Mouse (Mus musculus) activated CD4-positive, CD25-positive, alpha-beta regulatory T cell, adult 4 months (primary cell): ENCODE data around the gene Cux1. TPM values are rescaled to one million over a fixed set of nuclear protein-coding genes. Genes with fewer than 3 reads are reported as not detected.

Experiments used
- ATAC-seq: one replicate; pipeline ENCODE4 v1.8.0; 2017
- polyA plus RNA-seq, 2 experiments: library from polyadenylated mRNA; unstranded; fragments of 100-300 nt; shearing (Covaris generic); gene quantifications; one replicate each; pipeline ENCODE4 v1.2.1; 2017

The Cux1 gene
- polyA plus RNA-seq, 2 experiments from 2014 or later, result 36.1 to 46.2 TPM

- peak; percentile 3 for ATAC-seq
Observed at GRCm38 (mm10) chr5:136566812-136567175, 496 bp downstream of the Cux1 start.

- peak; percentile 1 for ATAC-seq
Observed at GRCm38 (mm10) chr5:136566001-136566811, 1.1 kb downstream of the Cux1 start.

- no peak for ATAC-seq
Observed at GRCm38 (mm10) chr5:136565311-136565811, 1.9 kb downstream of the Cux1 start.

GRCm38 (mm10) chr5:136564613-136565299 lies 2.5 kb downstream of the Cux1 start:
- no peak for ATAC-seq

GRCm38 (mm10) chr5:136563996-136564395 lies 3.3 kb downstream of the Cux1 start:
- no peak for ATAC-seq

GRCm38 (mm10) chr5:136563104-136563503 lies 4.2 kb downstream of the Cux1 start:
- no peak for ATAC-seq

GRCm38 (mm10) chr5:136562212-136562611 lies 5.1 kb downstream of the Cux1 start:
- no peak for ATAC-seq

GRCm38 (mm10) chr5:136561641-136562040 lies 5.6 kb downstream of the Cux1 start:
- ATAC-seq, result no peak

- no peak for ATAC-seq
Observed at GRCm38 (mm10) chr5:136560656-136561055, 6.6 kb downstream of the Cux1 start.

- no peak for ATAC-seq
Observed at GRCm38 (mm10) chr5:136557446-136557845, 9.8 kb downstream of the Cux1 start.

GRCm38 (mm10) chr5:136556328-136557262 lies 10.7 kb downstream of the Cux1 start:
- ATAC-seq, result no peak

- ATAC-seq, result no peak
Observed at GRCm38 (mm10) chr5:136555703-136556102, 11.6 kb downstream of the Cux1 start.

GRCm38 (mm10) chr5:136552832-136553231 lies 14.5 kb downstream of the Cux1 start:
- ATAC-seq, result no peak

GRCm38 (mm10) chr5:136552093-136552492 lies 15.2 kb downstream of the Cux1 start:
- ATAC-seq, result no peak

- no peak for ATAC-seq
Observed at GRCm38 (mm10) chr5:136551571-136551970, 15.7 kb downstream of the Cux1 start.

GRCm38 (mm10) chr5:136550726-136551125 lies 16.6 kb downstream of the Cux1 start:
- no peak for ATAC-seq

- no peak for ATAC-seq
Observed at GRCm38 (mm10) chr5:136548776-136549175, 18.5 kb downstream of the Cux1 start.

- ATAC-seq, result no peak
Observed at GRCm38 (mm10) chr5:136545061-136545460, 22.2 kb downstream of the Cux1 start.

GRCm38 (mm10) chr5:136543171-136543570 lies 24.1 kb downstream of the Cux1 start:
- no peak for ATAC-seq

- no peak for ATAC-seq
Observed at GRCm38 (mm10) chr5:136540952-136541351, 26.3 kb downstream of the Cux1 start.

GRCm38 (mm10) chr5:136540055-136540838 lies 27.0 kb downstream of the Cux1 start:
- ATAC-seq, result no peak

GRCm38 (mm10) chr5:136536753-136537152 lies 30.5 kb downstream of the Cux1 start:
- no peak for ATAC-seq
